Mouse (Mus musculus) heart, adult 9 months (tissue): ENCODE data around the gene Gm11437.
A peak's percentile ranks its signal among the peaks of the same experiment; 100 is the strongest.

Experiments used
- DNase-seq, 2 experiments: peaks; one replicate each; pipeline ENCODE4 v3.0.0; 2022; ENCODE audit warnings: low spot score in 2 of 2

The Gm11437 gene

GRCm38 (mm10) chr11:84167046-84167526 is at the start of gene Gm11437:
Gene Gm11437, minus strand, starts transcription at chr11:84167476.
- DNase-seq: no peak

GRCm38 (mm10) chr11:84210876-84211275 is 43.6 kb upstream of the Gm11437 start:
- DNase-seq: no peak

- no peak for DNase-seq
These were observed 38.5 kb upstream of the Gm11437 start for GRCm38 (mm10) chr11:84205776-84206175.

- peak; percentile 27 to 61 for DNase-seq
These were observed 30.5 kb upstream of the Gm11437 start for GRCm38 (mm10) chr11:84197607-84198402.

GRCm38 (mm10) chr11:84194751-84195150 is 27.5 kb upstream of the Gm11437 start:
- DNase-seq: no peak

- no peak for DNase-seq
These were observed 26.0 kb upstream of the Gm11437 start for GRCm38 (mm10) chr11:84193249-84193648.

GRCm38 (mm10) chr11:84190581-84191233 is 23.4 kb upstream of the Gm11437 start:
- no peak for DNase-seq

GRCm38 (mm10) chr11:84188530-84188929 is 21.3 kb upstream of the Gm11437 start:
- no peak for DNase-seq

GRCm38 (mm10) chr11:84181286-84181685 is 14.0 kb upstream of the Gm11437 start:
- DNase-seq: no peak

GRCm38 (mm10) chr11:84179954-84180598 is 12.8 kb upstream of the Gm11437 start:
- DNase-seq: peak in 1 of 2 experiments; percentile 65

- peak; percentile 96 to 98 for DNase-seq
These were observed 12.1 kb upstream of the Gm11437 start for GRCm38 (mm10) chr11:84179226-84179953.

GRCm38 (mm10) chr11:84178571-84178970 is 11.3 kb upstream of the Gm11437 start:
- DNase-seq: no peak

- DNase-seq: no peak
These were observed 5.5 kb upstream of the Gm11437 start for GRCm38 (mm10) chr11:84172539-84173435.

GRCm38 (mm10) chr11:84168701-84169288 is 1.5 kb upstream of the Gm11437 start:
- peak; percentile 11 to 29 for DNase-seq

- no peak for DNase-seq
These were observed 2.7 kb downstream of the Gm11437 start for GRCm38 (mm10) chr11:84164561-84164960.

- DNase-seq: no peak
These were observed 3.2 kb downstream of the Gm11437 start for GRCm38 (mm10) chr11:84164123-84164522.

- no peak for DNase-seq
These were observed 10.6 kb downstream of the Gm11437 start for GRCm38 (mm10) chr11:84156535-84157262.

- no peak for DNase-seq
These were observed 16.4 kb downstream of the Gm11437 start for GRCm38 (mm10) chr11:84150884-84151283.

GRCm38 (mm10) chr11:84146081-84146480 is 21.2 kb downstream of the Gm11437 start:
- DNase-seq: no peak
